Mouse (Mus musculus): Measurements from ENCODE around the gene Hivep3. TPM values are rescaled to one million over a fixed set of nuclear protein-coding genes. Genes with fewer than 3 reads are reported as not detected.

The Hivep3 gene
- total and polyA plus RNA-seq, 3 experiments = not detected

- Histone ChIP-seq H3K79me2 (ENCODE audit: control insufficient read depth, insufficient read depth, low read length, poor library complexity) (no peaks in the 10 kb centered on the region), H3K27ac (ENCODE audit: control insufficient read depth, low read depth, low read length) (no peak overlapping the region), H3K4me3 (ENCODE audit: control insufficient read depth in 1 of 2, insufficient read depth in 1 of 2, low read depth in 2 of 2, low read length in 2 of 2) (no peak overlapping the region), H3K36me3 (ENCODE audit: control insufficient read depth in 1 of 2, insufficient read depth in 2 of 2, low read length in 2 of 2) (no peaks in the 10 kb centered on the region), H3K4me1 (ENCODE audit: control insufficient read depth in 1 of 2, insufficient read depth in 2 of 2, low read length in 2 of 2) (no peaks in the 10 kb centered on the region), H3K27me3 (ENCODE audit: control insufficient read depth in 1 of 2, insufficient read depth in 2 of 2, low read length in 2 of 2) (no peaks in the 10 kb centered on the region), H3K9ac (ENCODE audit: control insufficient read depth, low read depth, low read length, poor library complexity, severe bottlenecking) (no peak overlapping the region), H3K9me3 (replicated peaks; ENCODE audit: insufficient read depth, low read length) (no peaks in the 10 kb centered on the region)
- no peak for DNase-seq (ENCODE audit: low read depth, low spot score)
- no peak for TF ChIP-seq JUND (IDR thresholded peaks at IDR 0.05; ENCODE audit: low read depth, low read length)
- no peak for TF ChIP-seq MAFK (IDR thresholded peaks at IDR 0.05; ENCODE audit: borderline replicate concordance, low read depth, low read length)
- TF ChIP-seq MAX (IDR thresholded peaks at IDR 0.05; ENCODE audit: low read length) = no peak
- no peak for TF ChIP-seq CHD2 (IDR thresholded peaks at IDR 0.05; ENCODE audit: low read length)
- TF ChIP-seq POLR2A (IDR thresholded peaks at IDR 0.05; ENCODE audit: control insufficient read depth in 1 of 2, insufficient read depth in 1 of 2, low read depth in 1 of 2, low read length in 2 of 2, poor library complexity in 1 of 2) = no peak
- TF ChIP-seq MXI1 (IDR thresholded peaks at IDR 0.05; ENCODE audit: low read depth, low read length) = no peak
- no peak for TF ChIP-seq ZMIZ1 (IDR thresholded peaks at IDR 0.05; ENCODE audit: low read depth, low read length)
Observed at GRCm38 (mm10) chr4:120037007-120037406, 303.4 kb downstream of the Hivep3 start.

- Histone ChIP-seq H3K36me3 (ENCODE audit: control insufficient read depth in 1 of 2, insufficient read depth in 2 of 2, low read length in 2 of 2) (no peaks in the 10 kb centered on the region), H3K9me3 (replicated peaks; ENCODE audit: insufficient read depth, low read length) (no peaks in the 10 kb centered on the region), H3K9ac (ENCODE audit: control insufficient read depth, low read depth, low read length, poor library complexity, severe bottlenecking) (no peak overlapping the region), H3K27me3 (ENCODE audit: control insufficient read depth in 1 of 2, insufficient read depth in 2 of 2, low read length in 2 of 2) (no peaks in the 10 kb centered on the region), H3K79me2 (ENCODE audit: control insufficient read depth, insufficient read depth, low read length, poor library complexity) (no peaks in the 10 kb centered on the region), H3K27ac (ENCODE audit: control insufficient read depth, low read depth, low read length) (no peak overlapping the region), H3K4me3 (ENCODE audit: control insufficient read depth in 1 of 2, insufficient read depth in 1 of 2, low read depth in 2 of 2, low read length in 2 of 2) (no peak overlapping the region), H3K4me1 (ENCODE audit: control insufficient read depth in 1 of 2, insufficient read depth in 2 of 2, low read length in 2 of 2) (no peaks in the 10 kb centered on the region)
- TF ChIP-seq EP300 (IDR thresholded peaks at IDR 0.05; ENCODE audit: low read depth in 1 of 2, low read length in 2 of 2) (no peak), POLR2A (IDR thresholded peaks at IDR 0.05; ENCODE audit: control insufficient read depth in 1 of 2, insufficient read depth in 1 of 2, low read depth in 1 of 2, low read length in 2 of 2, poor library complexity in 1 of 2) (no peak), USF1 (IDR thresholded peaks at IDR 0.05; ENCODE audit: low read depth, low read length) (no peak), MAX (IDR thresholded peaks at IDR 0.05; ENCODE audit: low read length) (no peak), MEF2A (IDR thresholded peaks at IDR 0.05; ENCODE audit: extremely low read depth, insufficient replicate concordance, low read depth, low read length, poor library complexity, severe bottlenecking) (no peak), MAFK (IDR thresholded peaks at IDR 0.05; ENCODE audit: borderline replicate concordance, low read depth, low read length) (no peak), TCF12 (IDR thresholded peaks at IDR 0.05; ENCODE audit: low read depth, low read length) (no peak), E2F4 (IDR thresholded peaks at IDR 0.05; ENCODE audit: borderline replicate concordance, low read depth, low read length) (no peak), RAD21 (IDR thresholded peaks at IDR 0.05; ENCODE audit: low read depth, low read length) (no peak), POLR2AphosphoS2 (IDR thresholded peaks at IDR 0.05; ENCODE audit: low read length) (no peak), MXI1 (IDR thresholded peaks at IDR 0.05; ENCODE audit: low read depth, low read length) (no peak), BHLHE40 (IDR thresholded peaks at IDR 0.05; ENCODE audit: borderline replicate concordance, low read depth, low read length) (no peak), GATA1 (IDR thresholded peaks at IDR 0.05; ENCODE audit: low read depth, low read length) (no peak), NRF1 (IDR thresholded peaks at IDR 0.05; ENCODE audit: insufficient read depth, low read depth, low read length, poor library complexity, severe bottlenecking) (no peak), TBP (IDR thresholded peaks at IDR 0.05; ENCODE audit: low read depth, low read length) (no peak), NELFE (IDR thresholded peaks at IDR 0.05; ENCODE audit: low read depth, low read length) (no peak), TAL1 (IDR thresholded peaks at IDR 0.05; ENCODE audit: low read length) (no peak), KAT2A (conservative IDR thresholded peaks at IDR 0.05; ENCODE audit: low read depth, low read length) (no peak)
- no peak for DNase-seq (ENCODE audit: low read depth, low spot score)
Observed at GRCm38 (mm10) chr4:120041520-120041919, 307.9 kb downstream of the Hivep3 start.

Data from MEL (cell line).